Mouse (Mus musculus): ENCODE results near the gene Gm31371.
"Not testable (repeated sequence)": the region's sequence is repeated elsewhere in the genome, so short reads cannot be mapped to it uniquely, and the experiment has no call there.

Gene Gm31371

GRCm38 (mm10) chr8:19903092-19903491, at the start of gene Gm31371:
Gene Gm31371 (plus strand): TSS chr8:19903392.
- DNase-seq (ENCODE audit: low spot score), result not testable (repeated sequence)

DNA sequence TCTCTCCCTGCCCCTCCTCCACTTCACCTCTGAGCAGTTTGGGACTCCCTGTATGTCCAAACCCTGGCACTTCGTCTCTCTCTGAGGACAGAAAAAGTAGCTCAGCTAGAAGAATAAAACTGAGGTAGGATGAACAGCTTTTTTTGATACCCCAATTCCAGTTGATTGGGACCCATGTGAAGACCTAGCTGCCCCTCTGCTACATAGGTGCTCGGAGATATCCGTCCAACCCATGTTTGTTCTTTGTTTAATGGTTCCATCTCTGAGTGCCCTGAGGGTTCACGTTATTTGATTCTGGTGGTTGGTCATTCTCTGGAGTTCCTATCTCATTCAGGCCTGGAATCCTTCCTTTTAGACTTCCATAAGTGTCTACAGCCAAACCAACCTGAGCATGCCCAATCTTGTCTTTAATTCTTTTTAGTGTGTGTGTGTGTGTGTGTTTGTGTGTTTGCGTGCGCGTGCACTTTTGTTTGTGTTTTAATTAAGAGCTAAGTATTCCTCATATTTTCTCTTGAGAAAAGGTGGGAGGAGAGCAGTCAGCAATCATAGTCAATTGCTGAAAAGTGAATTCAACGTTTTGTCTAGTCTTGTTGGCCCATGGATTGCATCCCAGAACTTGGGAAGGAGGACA, 3.3 kb downstream of the Gm31371 start:
- DNase-seq (ENCODE audit: low spot score), result not testable (repeated sequence)

DNA sequence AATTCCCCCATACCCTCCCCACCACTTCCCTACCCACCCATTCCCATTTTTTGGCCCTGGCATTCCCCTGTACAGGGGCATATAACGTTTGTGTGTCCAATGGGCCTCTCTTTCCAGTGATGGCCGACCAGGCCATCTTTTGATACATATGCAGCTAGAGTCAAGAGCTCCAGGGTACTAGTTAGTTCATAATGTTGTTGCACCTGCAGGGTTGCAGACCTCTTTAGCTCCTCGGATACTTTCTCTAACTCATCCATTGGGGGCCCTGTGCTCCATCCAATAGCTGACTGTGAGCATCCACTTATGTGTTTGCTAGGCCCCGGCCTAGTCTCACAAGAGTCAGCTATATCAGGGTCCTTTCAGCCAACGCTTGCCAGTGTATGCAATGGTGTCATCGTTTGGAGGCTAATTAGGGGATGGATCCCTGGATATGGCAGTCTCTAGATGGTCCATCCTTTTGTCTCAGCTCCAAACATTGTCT, 5.7 kb downstream of the Gm31371 start:
- DNase-seq (ENCODE audit: low spot score), result not testable (repeated sequence)

- DNase-seq (ENCODE audit: low spot score), result not testable (repeated sequence)
Observed at GRCm38 (mm10) chr8:19919086-19919485, 15.9 kb downstream of the Gm31371 start.

- peak; percentile 2 for DNase-seq (ENCODE audit: low spot score)
Observed at GRCm38 (mm10) chr8:19934274-19934673, 31.1 kb downstream of the Gm31371 start.

DNA sequence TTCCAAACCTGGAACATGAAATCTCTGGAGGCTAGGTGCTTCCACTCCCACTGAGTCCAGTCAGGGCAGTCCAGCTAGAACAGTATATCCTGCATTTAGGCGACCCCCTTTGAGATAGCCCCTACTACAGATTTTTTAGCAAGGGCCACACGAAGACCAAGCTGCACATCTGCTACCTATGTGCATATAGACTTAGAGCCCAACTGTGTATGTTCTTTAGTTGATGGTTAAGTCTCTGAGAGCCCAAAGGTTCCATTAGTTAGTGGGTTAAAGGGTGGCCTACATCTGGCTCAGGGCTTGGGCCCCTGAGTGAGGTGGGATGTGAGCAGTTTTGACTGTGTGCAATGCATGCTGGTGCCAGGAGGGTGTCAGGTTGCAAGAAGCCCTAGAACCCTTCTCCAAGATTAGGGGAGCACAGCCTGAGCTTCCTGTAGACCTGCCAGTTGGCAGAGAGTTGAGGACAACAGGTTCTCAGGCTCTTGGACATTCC, 32.4 kb downstream of the Gm31371 start:
- DNase-seq (ENCODE audit: low spot score), result peak; percentile 11

DNA sequence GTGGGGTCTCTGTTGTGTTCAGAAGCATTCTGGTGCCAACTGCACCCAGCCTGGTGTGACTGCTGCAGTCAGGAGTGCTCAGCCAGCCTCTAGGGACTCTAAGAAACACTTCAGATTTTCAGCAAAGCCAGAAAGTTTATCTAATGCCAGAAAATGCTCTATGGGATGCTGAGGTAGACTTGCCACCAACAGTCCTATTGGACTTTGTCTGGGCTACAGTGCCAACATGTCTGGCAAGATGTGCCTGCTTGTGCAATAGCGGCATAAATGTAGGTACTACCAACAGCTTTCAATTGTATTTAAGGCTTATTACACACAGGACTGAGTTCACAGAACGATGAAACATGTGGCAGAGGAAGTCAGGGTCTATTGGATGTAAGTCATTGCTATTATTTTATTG, 57.7 kb downstream of the Gm31371 start:
- DNase-seq (ENCODE audit: low spot score), result no peak

GRCm38 (mm10) chr8:19963766-19964165, 60.6 kb downstream of the Gm31371 start:
- DNase-seq (ENCODE audit: low spot score), result not testable (repeated sequence)

- peak; percentile 28 for DNase-seq (ENCODE audit: low spot score)
Observed at GRCm38 (mm10) chr8:19968151-19968550, 65.0 kb downstream of the Gm31371 start.

GRCm38 (mm10) chr8:19975237-19975636, 72.0 kb downstream of the Gm31371 start:
- DNase-seq (ENCODE audit: low spot score), result not testable (repeated sequence)
